In genomic region chr3:103862721-103863220, GRCm38 (mm10) we compare ENCODE assay signal across 1 mouse cellular context.
TF ChIP-seq lines count a peak whose summit lies in the region.

No protein-coding gene starts in this region.

TF ChIP-seq in CH12.LX, 34 proteins besides CTCF, POLR2A, EP300 and RAD21:
- TF ChIP-seq MAZ (IDR thresholded peaks at IDR 0.05; ENCODE audit: low read depth, low read length): 0 out of 2 replicates have a peak, but pooled peaks have one; percentile 4
- TF ChIP-seq IRF4 (IDR thresholded peaks at IDR 0.05; ENCODE audit: low read depth, low read length): 0 out of 2 replicates have a peak, but pooled peaks have one; percentile 22
- no peak for TF ChIP-seq ZMIZ1 (IDR thresholded peaks at IDR 0.05; ENCODE audit: low read depth, low read length)
- TF ChIP-seq ZNF384 (IDR thresholded peaks at IDR 0.05; ENCODE audit: low read depth, low read length): no peak
